Mouse (Mus musculus): Measurements from ENCODE around the gene Gm8005.
"Not testable (repeated sequence)": the region's sequence is repeated elsewhere in the genome, so short reads cannot be mapped to it uniquely, and the experiment has no call there.

The Gm8005 gene

GRCm38 (mm10) chr14:42439573-42439972 lies at the start of gene Gm8005:
Gene Gm8005, minus strand, starts transcription at chr14:42439673.
- DNase-seq (ENCODE audit: low spot score), result not testable (repeated sequence)

GRCm38 (mm10) chr14:42463581-42463980 lies 24.1 kb upstream of the Gm8005 start, which contains the start of gene Gm8011:
Gene Gm8011, plus strand, starts transcription at chr14:42463881.
- not testable (repeated sequence) for DNase-seq (ENCODE audit: low spot score)
